Mouse (Mus musculus) T-helper 2 cell (primary cell): ENCODE results near the gene Fam171a1.

Experiments
- in situ Hi-C: fragments of 300-600 bp; cut with MboI, MseI; formaldehyde crosslinking; loops from one replicate; pipeline ENCODE4 v1.15.1; 2025; ENCODE audit warnings: high pct_unique_total_duplicates

Fam171a1 gene

DNA sequence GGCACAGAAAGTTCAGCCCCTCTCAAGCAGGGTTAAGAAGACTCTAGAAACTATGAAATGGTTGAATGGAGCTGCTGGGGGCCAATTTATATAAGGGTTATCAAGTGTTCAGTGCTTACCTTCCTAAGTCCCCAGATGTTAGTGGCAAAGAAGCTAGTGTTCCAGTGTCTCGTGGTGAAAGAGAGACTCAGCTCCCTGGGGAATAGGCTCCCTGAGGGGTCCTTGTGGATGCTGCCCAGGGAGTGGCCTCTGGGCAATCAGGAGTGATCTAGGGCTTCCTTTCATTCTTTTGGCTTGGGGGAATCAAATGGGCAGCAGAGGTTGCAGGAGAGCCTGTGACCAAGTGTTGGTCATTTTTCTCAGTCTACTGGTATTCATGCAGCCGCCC is 21.3 kb downstream of the Fam171a1 start:
- in situ Hi-C loops = no loop called here

DNA sequence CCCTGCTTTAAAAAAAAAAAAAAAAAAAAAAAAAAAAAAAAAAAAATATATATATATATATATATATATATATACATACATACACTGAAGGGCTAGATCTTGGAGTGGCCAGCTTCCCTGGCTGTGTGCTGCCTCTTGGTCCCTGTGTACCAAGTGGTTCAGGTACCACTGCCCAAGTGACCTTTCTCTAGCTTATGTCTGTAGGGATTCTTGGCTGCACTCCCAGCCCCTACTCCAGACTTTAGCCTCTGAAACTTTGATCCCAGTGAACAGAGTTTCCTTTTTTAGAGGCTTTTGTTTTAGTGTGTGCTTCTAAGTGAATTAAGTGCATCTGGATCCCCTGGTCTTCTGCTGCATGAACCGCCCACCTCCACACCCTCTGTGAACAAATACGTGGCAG is 24.3 kb downstream of the Fam171a1 start:
- in situ Hi-C loops = no loop called here

DNA sequence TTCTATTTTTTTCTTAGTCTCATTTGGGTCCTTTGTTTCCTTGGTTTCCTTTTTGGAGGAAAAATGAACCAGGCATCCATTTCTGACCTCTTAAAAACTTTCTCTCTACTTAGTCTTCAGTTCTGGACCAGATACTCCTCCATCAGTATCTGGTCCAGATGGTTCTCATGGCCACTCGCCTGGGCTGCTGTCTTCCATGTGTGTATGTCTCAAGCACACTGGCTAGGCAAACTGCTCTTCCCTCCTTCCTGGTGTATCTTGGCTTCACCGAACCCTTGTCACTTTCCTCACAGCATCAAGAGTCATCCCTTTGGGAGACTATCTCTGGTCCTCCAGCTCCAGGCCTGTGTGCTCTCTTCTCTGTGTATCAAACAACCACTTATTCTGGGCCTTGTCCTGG is 25.0 kb downstream of the Fam171a1 start:
- in situ Hi-C loops = no loop called here

DNA sequence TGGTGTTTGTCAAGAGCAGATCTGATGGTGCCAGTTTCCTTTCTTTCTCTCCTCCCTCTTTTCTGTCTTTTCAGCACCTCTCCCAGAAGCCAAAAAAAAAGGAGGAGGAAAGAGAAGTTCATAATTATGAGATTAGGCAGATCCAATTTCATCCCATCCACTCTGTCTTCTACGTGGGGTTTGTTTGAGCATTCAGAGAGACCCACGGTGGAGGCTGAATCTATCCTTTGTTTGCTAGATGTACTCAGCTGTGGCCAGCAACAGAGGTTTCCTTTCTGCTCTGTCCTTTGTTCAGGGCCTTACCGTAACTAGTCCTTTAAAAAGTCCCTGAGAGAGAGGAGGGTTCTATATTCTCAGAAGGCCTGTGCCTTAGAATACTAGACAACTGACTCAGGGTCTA is 25.6 kb downstream of the Fam171a1 start:
- in situ Hi-C loops = no loop called here

DNA sequence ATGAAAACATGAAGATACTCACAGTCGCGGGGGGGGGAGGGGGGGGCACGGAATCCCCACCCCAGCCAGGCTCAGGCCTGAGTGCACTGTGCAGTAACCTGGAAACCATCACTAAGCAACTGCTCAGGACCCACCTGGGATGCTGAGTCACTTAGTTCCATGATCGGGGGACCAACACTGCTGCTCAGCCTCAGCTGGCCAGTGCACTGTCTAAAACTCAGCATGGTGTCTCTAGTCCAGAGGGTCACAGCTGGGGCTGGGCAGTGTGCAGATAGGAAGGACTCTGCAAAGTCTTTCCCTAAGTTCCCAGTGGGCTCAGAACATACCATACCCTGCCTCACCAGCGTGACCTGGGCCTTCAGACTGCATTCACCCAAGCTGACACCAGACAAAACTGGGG is 26.6 kb downstream of the Fam171a1 start:
- in situ Hi-C loops = loop anchor here (10.0 kb wide), 1 partner anchor 254 kb away; the partner anchor contains the start of gene Olah

DNA sequence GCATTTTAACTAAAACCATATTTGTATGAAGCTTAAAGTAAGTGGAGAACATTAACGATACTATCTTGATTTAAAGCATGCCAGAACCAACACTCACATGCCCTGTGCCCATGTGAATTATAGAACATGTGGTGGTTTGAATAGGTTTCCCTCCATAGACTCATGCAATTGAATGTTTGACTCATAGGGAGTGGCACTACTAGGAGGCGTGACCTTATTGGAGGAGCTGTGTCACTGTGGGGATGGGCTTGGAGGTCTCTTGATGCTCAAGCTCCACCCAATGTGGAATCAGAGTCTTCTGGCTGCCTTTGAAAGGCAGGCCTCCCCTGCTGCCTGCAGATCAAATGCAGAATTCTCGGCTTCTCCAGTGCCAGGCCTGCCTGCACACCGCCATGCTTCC is 27.8 kb downstream of the Fam171a1 start:
- in situ Hi-C loops = loop anchor here (10.0 kb wide), 1 partner anchor 253 kb away; the partner anchor contains the start of gene Olah

DNA sequence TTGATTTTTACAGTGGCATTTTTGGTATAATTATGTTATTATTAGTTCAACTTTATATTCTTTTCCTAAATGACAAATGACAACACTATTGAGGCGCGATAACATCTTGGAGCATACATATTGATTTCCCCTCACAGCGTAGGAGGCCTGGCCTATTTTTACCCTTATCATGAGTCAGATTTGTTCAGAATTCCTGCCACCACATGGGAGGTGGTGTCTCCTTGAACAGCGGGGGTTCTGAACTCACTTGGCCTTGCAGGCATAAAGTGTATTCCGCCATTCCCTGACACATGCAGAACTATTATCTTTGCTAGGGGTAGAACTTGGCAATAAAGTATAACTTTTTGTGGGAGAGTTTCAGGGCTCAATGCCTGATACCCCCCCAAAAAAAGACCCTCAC is 30.3 kb downstream of the Fam171a1 start:
- in situ Hi-C loops = loop anchor here (10.0 kb wide), 1 partner anchor 251 kb away; the partner anchor contains the start of gene Olah

DNA sequence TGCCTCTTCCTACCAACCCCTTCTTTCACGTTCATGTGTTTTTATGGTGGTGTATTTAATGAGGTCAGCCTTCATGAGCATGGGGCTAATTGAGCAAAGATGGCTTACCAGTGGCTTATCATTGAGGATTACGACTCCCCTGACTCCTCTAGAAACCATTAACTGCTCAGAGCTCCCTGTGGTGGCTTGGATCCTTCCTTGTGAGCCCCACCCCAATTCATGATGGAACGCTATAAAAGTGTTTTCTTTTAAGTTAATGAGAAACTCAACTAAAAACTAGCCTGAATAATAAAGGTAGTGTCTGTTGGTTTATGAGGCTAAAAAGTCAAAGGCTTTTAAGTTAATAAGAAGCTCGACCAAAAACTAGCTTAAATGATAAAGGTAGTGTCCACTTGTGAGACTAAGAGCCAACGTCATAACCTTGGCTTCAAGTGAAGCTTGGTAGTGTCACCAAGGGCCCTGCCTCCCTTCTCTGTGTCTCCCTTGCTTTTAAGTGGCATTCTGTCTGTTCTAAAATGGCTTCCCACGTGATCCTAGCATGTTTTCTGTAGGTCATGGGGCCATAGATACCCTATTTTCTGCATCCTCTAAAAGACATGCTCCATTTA is 33.6 kb downstream of the Fam171a1 start:
- in situ Hi-C loops = loop anchor here (10.0 kb wide), 1 partner anchor 247 kb away; the partner anchor contains the start of gene Olah

DNA sequence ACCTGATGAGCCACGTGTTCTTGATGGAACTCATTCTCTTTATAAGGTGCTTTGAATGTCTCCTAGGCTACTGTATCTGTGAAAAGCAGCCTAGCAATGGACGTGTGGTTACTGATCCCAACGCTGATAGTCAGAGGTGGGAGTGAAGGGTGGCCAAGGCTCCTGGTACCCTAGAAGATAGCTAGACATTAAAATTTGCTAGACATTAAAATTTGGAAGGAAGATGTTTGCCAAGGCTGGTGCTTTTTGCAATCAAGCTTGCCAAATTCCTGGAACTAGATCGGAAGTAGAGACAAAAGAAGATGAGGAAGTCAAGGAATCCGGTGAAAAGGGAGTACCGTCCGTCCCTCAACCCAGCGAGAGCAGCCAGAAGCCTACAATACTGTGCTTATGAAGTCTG is 34.7 kb downstream of the Fam171a1 start:
- in situ Hi-C loops = loop anchor here (10.0 kb wide), 1 partner anchor 246 kb away; the partner anchor contains the start of gene Olah

DNA sequence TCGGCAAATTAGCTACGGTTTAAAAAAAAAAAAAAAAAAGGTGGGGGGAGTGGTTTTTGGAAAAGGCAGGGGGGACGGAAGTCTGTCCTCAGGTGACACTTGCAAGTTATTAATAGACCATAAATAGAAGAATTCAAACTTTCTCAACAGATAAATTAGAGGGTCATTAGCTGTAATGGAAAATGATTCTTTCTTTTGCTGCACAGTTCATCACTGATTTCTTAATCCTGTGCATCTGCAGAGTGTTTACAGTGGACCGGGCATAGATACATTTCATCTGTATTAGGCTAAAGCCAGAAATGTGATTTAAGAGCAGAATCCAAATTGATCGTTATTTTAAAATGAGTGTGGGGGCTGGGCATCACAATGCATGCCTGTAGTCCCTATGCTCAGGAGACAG is 36.3 kb downstream of the Fam171a1 start:
- in situ Hi-C loops = no loop called here

DNA sequence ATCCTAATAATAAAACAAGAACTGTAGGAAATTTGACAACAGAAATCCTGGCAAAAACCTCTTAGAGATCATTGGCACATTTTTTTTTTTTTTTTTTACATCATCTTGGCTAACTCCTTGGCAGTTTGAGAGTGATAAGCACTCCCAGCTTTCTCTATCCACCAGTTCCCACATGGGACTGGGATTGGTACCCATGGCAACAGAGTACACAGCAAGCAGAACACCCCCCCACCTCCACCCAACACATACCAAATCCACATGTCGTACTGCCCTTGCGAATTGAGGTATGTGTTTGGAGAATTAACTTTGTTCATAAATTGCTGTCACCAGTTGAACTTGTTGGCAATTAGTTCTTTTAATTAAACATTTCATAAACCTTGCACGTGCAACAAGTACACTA is 37.3 kb downstream of the Fam171a1 start:
- in situ Hi-C loops = no loop called here

DNA sequence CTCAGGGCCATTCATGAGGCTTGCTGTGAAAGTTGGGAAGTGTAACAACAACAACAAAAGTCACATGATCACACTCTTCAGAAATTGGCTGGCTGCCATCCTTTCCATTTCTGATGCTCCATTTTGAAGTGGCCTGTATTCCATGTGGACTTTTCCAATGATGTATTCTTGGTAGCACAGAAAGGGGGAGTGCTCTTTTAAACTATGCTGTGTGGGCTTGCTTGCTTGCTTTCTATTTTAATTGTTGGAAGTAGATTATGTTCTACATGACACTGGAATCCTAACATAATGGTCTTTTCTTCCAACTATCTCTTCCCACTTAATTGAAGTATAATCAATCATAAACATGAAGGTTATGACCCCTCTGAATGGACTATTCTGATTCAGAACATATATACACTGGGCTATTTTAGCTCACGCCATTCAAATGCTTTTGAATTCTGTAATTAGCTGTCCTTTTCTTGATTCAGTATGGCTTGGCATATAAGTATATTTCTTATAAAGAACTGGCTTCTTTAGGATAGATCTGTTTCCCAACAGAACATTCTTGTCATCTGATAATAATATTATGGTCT is 40.2 kb downstream of the Fam171a1 start:
- in situ Hi-C loops = no loop called here

DNA sequence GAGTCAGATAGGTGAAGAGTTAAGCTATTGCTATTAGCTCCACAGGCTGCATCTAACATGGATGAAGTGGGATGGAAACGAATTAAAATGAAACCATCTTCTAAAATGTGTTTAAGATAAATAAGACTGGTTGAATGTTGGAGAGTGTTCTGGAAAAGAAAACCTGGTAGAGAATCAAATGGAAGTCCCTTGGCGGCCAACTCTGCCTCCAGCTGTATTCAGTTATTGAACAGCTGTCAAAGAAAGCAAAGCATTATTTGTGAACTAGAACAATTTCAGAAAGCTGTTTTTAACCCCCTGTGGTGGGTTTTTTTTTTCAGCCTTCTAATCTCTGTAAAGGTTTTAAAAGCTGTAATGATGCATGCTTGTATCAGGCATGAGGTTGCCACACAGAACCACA is 41.0 kb downstream of the Fam171a1 start:
- in situ Hi-C loops = no loop called here

DNA sequence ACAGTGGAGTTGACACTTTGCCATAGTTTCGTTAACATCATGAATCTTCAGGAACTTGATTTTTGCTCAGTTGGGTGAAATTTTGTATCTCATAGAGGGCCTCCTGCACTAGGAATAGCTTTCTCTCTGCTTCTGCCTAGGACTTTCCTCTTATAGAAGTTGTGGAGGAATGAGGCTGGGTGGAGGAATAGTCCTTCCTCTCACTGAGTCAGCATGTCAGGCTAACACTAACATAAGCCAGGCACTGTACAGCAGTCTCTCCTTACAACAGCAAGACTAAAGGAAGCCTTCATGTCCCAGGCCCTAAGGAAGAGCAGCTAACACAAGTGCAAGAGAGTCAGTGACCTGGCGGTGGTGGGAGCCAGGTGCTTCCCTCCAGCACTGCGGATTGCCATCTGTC is 43.0 kb downstream of the Fam171a1 start:
- in situ Hi-C loops = no loop called here

DNA sequence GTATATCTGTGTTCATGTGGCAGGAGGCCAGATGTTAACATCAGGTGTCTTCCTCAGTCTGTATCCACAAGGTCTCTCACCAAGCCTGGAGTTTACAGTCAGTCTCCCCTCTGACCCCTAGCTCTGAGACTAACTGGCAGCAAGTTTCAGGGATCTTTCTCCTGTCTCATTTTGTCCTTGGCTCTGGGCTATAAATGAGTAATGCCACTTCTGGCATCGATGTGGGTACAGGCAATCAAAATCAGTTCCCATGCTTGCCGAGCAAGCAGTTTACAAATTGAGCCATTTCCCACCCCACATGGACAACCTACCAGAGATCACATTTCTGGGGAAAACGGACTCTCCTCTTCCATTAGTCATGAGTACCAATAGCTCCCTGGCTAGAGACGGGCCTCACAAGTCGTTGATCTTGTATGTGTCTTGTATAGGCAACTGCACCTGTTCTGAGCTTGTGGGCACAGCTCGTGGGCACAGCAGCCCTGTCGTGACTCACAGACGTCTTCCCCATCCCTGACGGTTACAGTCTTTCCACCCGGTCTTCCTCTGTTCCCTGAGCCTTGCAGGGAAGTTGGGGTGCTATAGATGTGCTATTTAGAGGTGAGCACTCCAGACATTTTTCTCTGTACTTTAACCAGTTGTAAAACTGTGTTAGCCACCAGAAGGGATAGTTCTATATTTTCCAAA is 43.8 kb downstream of the Fam171a1 start:
- in situ Hi-C loops = no loop called here

DNA sequence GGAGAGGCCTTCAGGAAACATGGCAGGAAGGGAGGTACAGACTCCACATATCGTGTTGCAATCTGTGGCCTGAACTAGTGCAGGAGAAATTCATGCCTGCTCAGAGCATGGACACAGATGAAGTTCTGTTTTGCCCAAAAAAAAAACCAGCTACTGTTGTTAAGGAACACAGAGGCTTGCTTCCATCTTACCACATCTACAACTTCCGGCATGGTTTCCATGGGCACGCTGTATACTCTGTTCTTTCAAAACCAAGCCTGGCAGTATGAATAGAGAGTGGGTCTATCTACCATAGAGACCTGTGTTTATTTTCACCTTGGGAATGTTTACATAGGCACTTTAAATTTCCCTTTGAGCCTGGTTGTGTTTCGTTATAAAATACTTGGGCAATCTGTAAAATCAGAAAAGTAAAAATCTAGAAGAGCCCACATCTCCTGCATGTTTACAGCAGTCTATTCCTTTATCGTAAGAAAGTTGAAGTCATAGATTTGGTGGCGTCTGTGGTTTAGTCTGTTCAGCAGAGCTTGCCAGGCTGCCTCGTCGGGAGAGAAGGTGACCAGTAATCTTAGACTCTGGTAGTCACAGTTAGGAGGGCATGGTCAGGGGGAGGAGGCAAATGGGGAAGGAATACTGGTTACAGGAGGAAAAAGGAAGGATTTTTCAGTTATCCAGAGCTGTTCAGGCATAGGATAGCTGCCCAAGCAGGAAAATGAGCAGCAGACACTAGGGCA is 44.8 kb downstream of the Fam171a1 start:
- in situ Hi-C loops = no loop called here

DNA sequence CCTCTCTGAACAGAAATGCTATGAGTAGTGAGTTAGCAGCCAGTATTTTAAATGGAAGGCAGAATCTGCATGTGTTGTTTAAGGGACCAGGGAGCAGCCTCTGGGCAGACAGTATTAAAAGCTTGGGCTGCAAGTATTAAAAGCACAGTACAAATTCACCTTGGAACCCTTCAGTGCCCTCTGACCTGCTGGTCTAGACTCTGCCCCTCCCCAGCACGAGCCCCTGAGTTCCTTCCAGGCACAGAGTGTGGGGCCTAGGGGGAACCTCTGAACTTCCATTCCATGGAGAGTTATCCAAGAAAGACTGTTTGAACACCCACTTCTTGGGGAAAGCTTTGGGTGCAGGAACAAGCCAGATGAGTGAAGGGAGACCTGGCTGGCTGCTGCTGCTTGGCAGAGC is 47.6 kb downstream of the Fam171a1 start:
- in situ Hi-C loops = no loop called here

DNA sequence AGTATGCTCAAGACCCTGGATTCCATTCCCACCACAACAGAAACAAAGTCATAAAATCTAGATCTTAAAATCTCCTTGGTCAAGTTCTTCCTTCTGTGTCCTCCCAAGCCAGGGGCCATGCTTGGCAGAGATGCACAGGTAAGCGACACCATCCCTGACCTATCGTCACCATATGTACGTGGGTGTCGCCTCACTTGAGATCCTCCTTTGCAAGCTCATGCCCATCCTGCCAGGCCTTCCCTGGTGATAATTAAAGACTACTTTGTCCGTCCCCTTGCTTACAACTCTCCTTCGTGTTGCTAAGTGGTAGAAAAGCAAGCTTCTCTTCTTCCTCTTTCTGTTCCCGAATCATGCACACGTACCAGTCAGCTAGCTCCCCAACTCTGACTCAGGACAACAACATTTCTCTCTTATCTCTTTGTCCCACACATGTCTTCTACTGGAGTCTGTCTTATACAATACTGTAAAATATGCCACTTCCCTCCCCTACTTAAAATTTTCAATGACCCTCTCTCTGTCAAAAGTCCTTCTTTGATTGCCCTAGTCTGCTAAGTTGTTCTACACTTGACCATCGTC is 49.6 kb downstream of the Fam171a1 start:
- in situ Hi-C loops = no loop called here

DNA sequence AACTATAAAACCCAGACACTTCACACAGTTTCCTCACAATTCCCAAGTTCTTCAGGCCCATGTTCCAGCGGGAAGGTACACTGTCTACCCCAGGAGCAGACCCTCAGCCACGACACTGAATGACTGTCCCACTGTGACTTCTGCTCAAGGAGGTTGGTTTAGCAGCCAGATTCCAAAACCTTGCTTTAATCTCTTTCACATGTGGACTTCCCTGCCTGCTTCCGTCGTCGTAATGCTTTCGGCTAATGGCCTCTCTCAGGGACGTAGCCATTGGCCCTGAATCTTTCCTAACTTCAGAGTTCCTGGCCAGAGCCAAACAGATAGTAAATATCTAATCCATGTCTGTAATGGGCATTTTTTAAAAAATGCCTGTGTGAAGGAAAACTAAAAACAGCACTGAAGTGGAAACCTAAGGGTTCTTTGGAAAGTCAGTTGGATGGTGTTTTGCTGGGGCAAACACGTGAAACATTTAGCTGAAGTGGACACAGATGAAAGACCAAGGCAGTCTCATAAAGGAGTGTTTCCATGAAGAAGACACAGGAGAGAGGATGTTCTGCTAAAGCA is 51.1 kb downstream of the Fam171a1 start:
- in situ Hi-C loops = no loop called here

DNA sequence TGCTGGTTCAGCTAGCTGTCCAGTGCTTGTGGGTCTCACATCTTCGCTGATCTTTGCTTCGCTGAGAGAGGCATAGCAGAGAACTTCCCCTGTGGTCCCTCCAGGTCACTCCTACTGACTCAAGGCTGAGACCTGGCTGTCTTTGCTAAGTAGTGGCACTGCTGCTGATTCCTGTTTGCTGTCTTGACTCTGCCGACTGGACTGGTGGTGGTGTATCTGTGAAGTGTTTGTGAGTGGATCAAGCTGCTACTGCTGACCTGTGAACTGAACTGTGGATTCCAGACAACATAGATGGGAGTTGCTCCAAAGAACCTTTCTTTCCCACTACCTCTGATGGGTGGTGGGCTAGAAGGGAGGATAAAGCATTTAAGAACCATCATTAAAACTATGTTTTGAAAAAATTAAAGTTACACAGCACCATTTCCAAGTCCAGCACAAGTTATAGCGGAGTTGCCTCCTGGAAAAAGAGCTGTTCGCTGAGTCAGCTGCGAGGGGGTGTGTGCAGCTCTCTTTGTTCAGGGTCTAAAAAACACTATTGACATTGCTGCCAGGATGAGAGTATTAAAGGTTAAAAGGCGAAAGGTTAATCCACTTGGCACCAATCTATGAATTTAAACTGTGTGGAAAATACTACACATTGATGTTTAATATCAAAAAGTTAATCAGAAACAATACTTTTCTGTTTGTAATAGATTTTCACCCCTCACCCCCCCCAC is 52.0 kb downstream of the Fam171a1 start:
- in situ Hi-C loops = no loop called here
